Mouse (Mus musculus): ENCODE results near the gene Eif3k. TPM values are rescaled to one million over a fixed set of nuclear protein-coding genes. Genes with fewer than 3 reads are reported as not detected.

Gene Eif3k
- polyA plus RNA-seq, 1 experiment from 2014 or later: 367 TPM

- H3K9me3 ChIP-seq (ENCODE audit: control insufficient read depth, low read length): no peaks in the 10 kb centered on the region
- WGBS: 35% methylated on average over 5 of the region's 5 CpGs
- H3K4me3 ChIP-seq (ENCODE audit: low read length): no peak overlapping the region
- 0 out of 2 replicates have a peak, but pooled peaks have one; percentile 26 for ATAC-seq (ENCODE audit: low read depth)
- no peak overlapping the region; the same call in 1 of the 2 replicates for H3K9ac ChIP-seq (ENCODE audit: low read length)
- H3K4me1 ChIP-seq (replicated peaks; ENCODE audit: control insufficient read depth, insufficient read depth, low read length): peaks cover 48% of the 10 kb centered on the region
- no peak overlapping the region for H3K4me2 ChIP-seq (ENCODE audit: low read depth, low read length)
- no peaks in the 10 kb centered on the region for H3K27me3 ChIP-seq (ENCODE audit: control insufficient read depth, insufficient read depth, low read depth, low read length)
- H3K27ac ChIP-seq (ENCODE audit: low read length): peak overlapping the region; percentile 68
- no peaks in the 10 kb centered on the region for H3K36me3 ChIP-seq (ENCODE audit: control insufficient read depth, insufficient read depth, low read length)
Measured at GRCm38 (mm10) chr7:28930320-28931031, 51.2 kb downstream of the Eif3k start.

GRCm38 (mm10) chr7:28929381-28929780, 52.3 kb downstream of the Eif3k start:
- Histone ChIP-seq H3K36me3 (ENCODE audit: control insufficient read depth, insufficient read depth, low read length) (no peaks in the 10 kb centered on the region), H3K4me3 (ENCODE audit: low read length) (no peak overlapping the region), H3K4me2 (ENCODE audit: low read depth, low read length) (no peak overlapping the region), H3K9ac (ENCODE audit: low read length) (no peak overlapping the region), H3K27me3 (ENCODE audit: control insufficient read depth, insufficient read depth, low read depth, low read length) (no peaks in the 10 kb centered on the region), H3K4me1 (replicated peaks; ENCODE audit: control insufficient read depth, insufficient read depth, low read length) (peaks cover 56% of the 10 kb centered on the region), H3K27ac (ENCODE audit: low read length) (peak overlapping the region; percentile 68), H3K9me3 (ENCODE audit: control insufficient read depth, low read length) (no peaks in the 10 kb centered on the region)
- peak; percentile 37 for ATAC-seq (ENCODE audit: low read depth)
- 20% methylated on average over 3 of the region's 3 CpGs for WGBS

GRCm38 (mm10) chr7:28926172-28926571, 55.5 kb downstream of the Eif3k start:
- no peak for ATAC-seq (ENCODE audit: low read depth)
- H3K4me3 ChIP-seq (ENCODE audit: low read length): no peak overlapping the region
- peaks cover 67% of the 10 kb centered on the region for H3K4me1 ChIP-seq (replicated peaks; ENCODE audit: control insufficient read depth, insufficient read depth, low read length)
- H3K36me3 ChIP-seq (ENCODE audit: control insufficient read depth, insufficient read depth, low read length): no peaks in the 10 kb centered on the region
- H3K9me3 ChIP-seq (ENCODE audit: control insufficient read depth, low read length): no peaks in the 10 kb centered on the region
- H3K9ac ChIP-seq (ENCODE audit: low read length): peak overlapping the region; percentile 36; the same call in 1 of the 2 replicates
- H3K27me3 ChIP-seq (ENCODE audit: control insufficient read depth, insufficient read depth, low read depth, low read length): no peaks in the 10 kb centered on the region; the same call in 1 of the 2 replicates
- H3K4me2 ChIP-seq (ENCODE audit: low read depth, low read length): no peak overlapping the region
- 45% methylated on average over 2 of the region's 2 CpGs for WGBS
- H3K27ac ChIP-seq (ENCODE audit: low read length): peak overlapping the region; percentile 89

GRCm38 (mm10) chr7:28925317-28925716, 56.3 kb downstream of the Eif3k start:
- H3K4me3 ChIP-seq (ENCODE audit: low read length): no peak overlapping the region
- peak; percentile 79 for ATAC-seq (ENCODE audit: low read depth)
- H3K36me3 ChIP-seq (ENCODE audit: control insufficient read depth, insufficient read depth, low read length): no peaks in the 10 kb centered on the region
- H3K9ac ChIP-seq (ENCODE audit: low read length): peak overlapping the region; percentile 34
- 16% methylated on average over 9 of the region's 9 CpGs for WGBS
- peak overlapping the region; percentile 89 for H3K27ac ChIP-seq (ENCODE audit: low read length)
- H3K4me2 ChIP-seq (ENCODE audit: low read depth, low read length): no peak overlapping the region
- H3K9me3 ChIP-seq (ENCODE audit: control insufficient read depth, low read length): no peaks in the 10 kb centered on the region
- H3K4me1 ChIP-seq (replicated peaks; ENCODE audit: control insufficient read depth, insufficient read depth, low read length): peaks cover 61% of the 10 kb centered on the region
- H3K27me3 ChIP-seq (ENCODE audit: control insufficient read depth, insufficient read depth, low read depth, low read length): no peaks in the 10 kb centered on the region; the same call in 1 of the 2 replicates

GRCm38 (mm10) chr7:28924802-28925201, 56.9 kb downstream of the Eif3k start:
- H3K27ac ChIP-seq (ENCODE audit: low read length): peak overlapping the region; percentile 89
- H3K4me2 ChIP-seq (ENCODE audit: low read depth, low read length): no peak overlapping the region
- no peak overlapping the region for H3K4me3 ChIP-seq (ENCODE audit: low read length)
- ATAC-seq (ENCODE audit: low read depth): no peak
- H3K9me3 ChIP-seq (ENCODE audit: control insufficient read depth, low read length): no peaks in the 10 kb centered on the region
- H3K9ac ChIP-seq (ENCODE audit: low read length): peak overlapping the region; percentile 34
- no peaks in the 10 kb centered on the region for H3K36me3 ChIP-seq (ENCODE audit: control insufficient read depth, insufficient read depth, low read length)
- H3K27me3 ChIP-seq (ENCODE audit: control insufficient read depth, insufficient read depth, low read depth, low read length): no peaks in the 10 kb centered on the region; the same call in 1 of the 2 replicates
- peaks cover 61% of the 10 kb centered on the region for H3K4me1 ChIP-seq (replicated peaks; ENCODE audit: control insufficient read depth, insufficient read depth, low read length)
- WGBS: 59% methylated on average over 3 of the region's 3 CpGs

- Histone ChIP-seq H3K9me3 (ENCODE audit: control insufficient read depth, low read length) (no peaks in the 10 kb centered on the region), H3K36me3 (ENCODE audit: control insufficient read depth, insufficient read depth, low read length) (no peaks in the 10 kb centered on the region), H3K4me3 (ENCODE audit: low read length) (no peak overlapping the region), H3K27me3 (ENCODE audit: control insufficient read depth, insufficient read depth, low read depth, low read length) (no peaks in the 10 kb centered on the region; the same call in 1 of the 2 replicates), H3K27ac (ENCODE audit: low read length) (peak overlapping the region; percentile 89), H3K4me1 (replicated peaks; ENCODE audit: control insufficient read depth, insufficient read depth, low read length) (peaks cover 63% of the 10 kb centered on the region), H3K9ac (ENCODE audit: low read length) (peak overlapping the region; percentile 55), H3K4me2 (ENCODE audit: low read depth, low read length) (peak overlapping the region; percentile 33)
- ATAC-seq (ENCODE audit: low read depth): peak; percentile 51
- 14% methylated on average over 4 of the region's 4 CpGs for WGBS
Measured at GRCm38 (mm10) chr7:28923865-28924291, 57.8 kb downstream of the Eif3k start.

GRCm38 (mm10) chr7:28922606-28923005, 59.1 kb downstream of the Eif3k start:
- H3K4me2 ChIP-seq (ENCODE audit: low read depth, low read length): no peak overlapping the region
- H3K9me3 ChIP-seq (ENCODE audit: control insufficient read depth, low read length): no peaks in the 10 kb centered on the region
- no peaks in the 10 kb centered on the region; the same call in 1 of the 2 replicates for H3K27me3 ChIP-seq (ENCODE audit: control insufficient read depth, insufficient read depth, low read depth, low read length)
- H3K9ac ChIP-seq (ENCODE audit: low read length): no peak overlapping the region
- H3K36me3 ChIP-seq (ENCODE audit: control insufficient read depth, insufficient read depth, low read length): peaks cover 1% of the 10 kb centered on the region; the same call in 1 of the 2 replicates
- peak overlapping the region; percentile 89 for H3K27ac ChIP-seq (ENCODE audit: low read length)
- WGBS: 69% methylated on average over 4 of the region's 4 CpGs
- no peak for ATAC-seq (ENCODE audit: low read depth)
- no peak overlapping the region for H3K4me3 ChIP-seq (ENCODE audit: low read length)
- H3K4me1 ChIP-seq (replicated peaks; ENCODE audit: control insufficient read depth, insufficient read depth, low read length): peaks cover 74% of the 10 kb centered on the region

- Histone ChIP-seq H3K4me2 (ENCODE audit: low read depth, low read length) (no peak overlapping the region), H3K27ac (ENCODE audit: low read length) (peak overlapping the region; percentile 28; the same call in 1 of the 2 replicates), H3K9me3 (ENCODE audit: control insufficient read depth, low read length) (no peaks in the 10 kb centered on the region), H3K36me3 (ENCODE audit: control insufficient read depth, insufficient read depth, low read length) (peaks cover 5% of the 10 kb centered on the region; the same call in 1 of the 2 replicates), H3K27me3 (ENCODE audit: control insufficient read depth, insufficient read depth, low read depth, low read length) (no peaks in the 10 kb centered on the region; the same call in 1 of the 2 replicates), H3K4me1 (replicated peaks; ENCODE audit: control insufficient read depth, insufficient read depth, low read length) (peaks cover 81% of the 10 kb centered on the region), H3K4me3 (ENCODE audit: low read length) (no peak overlapping the region), H3K9ac (ENCODE audit: low read length) (no peak overlapping the region)
- WGBS: 77% methylated on average over 8 of the region's 8 CpGs
- ATAC-seq (ENCODE audit: low read depth): no peak
Measured at GRCm38 (mm10) chr7:28921722-28922465, 59.8 kb downstream of the Eif3k start.
